Mouse (Mus musculus) E14TG2a.4 (cell line): ENCODE results near the gene Il34.

ENCODE experiments used
- CTCF ChIP-seq: conservative IDR thresholded peaks from 2 replicates; pipeline ENCODE4 v1.5.1; 2014; ENCODE audit warnings: low read length
- NANOG ChIP-seq: IDR thresholded peaks from 2 replicates; pipeline ENCODE4 v1.6.1; 2014; ENCODE audit warnings: borderline replicate concordance, low read length, mixed read lengths
- POU5F1 ChIP-seq: IDR thresholded peaks from 2 replicates; pipeline ENCODE4 v1.6.1; 2014; ENCODE audit warnings: low read length, borderline replicate concordance

- TF ChIP-seq CTCF, result no peak
- no peak for TF ChIP-seq NANOG
- no peak for TF ChIP-seq POU5F1
Observed at GRCm38 (mm10) chr8:110790270-110790669, 15.5 kb downstream of the Il34 start.
